Mouse (Mus musculus) midbrain, embryonic 13.5 days (tissue): ENCODE measurements around the gene Ccdc42. TPM values are rescaled to one million over a fixed set of nuclear protein-coding genes. Genes with fewer than 3 reads are reported as not detected.
A peak's percentile ranks its signal among the peaks of the same experiment; 100 is the strongest.

Experiments
- ATAC-seq: fragments of 200-750 bp; cut with Nextera tagmentation; 2 replicates; pipeline ENCODE4 v1.8.0; 2017; ENCODE audit warnings: mild to moderate bottlenecking, moderate TSS enrichment, moderate library complexity
- H3K27ac ChIP-seq: fragments of 300-500 bp; sonication (generic); 2 replicates; pipeline ENCODE4 v1.5.1; 2015; ENCODE audit warnings: inconsistent platforms, mild to moderate bottlenecking, moderate library complexity
- H3K27me3 ChIP-seq: fragments of 300-500 bp; sonication (generic); 2 replicates; pipeline ENCODE4 v1.6.1; 2015; ENCODE audit warnings: mild to moderate bottlenecking, inconsistent platforms
- H3K36me3 ChIP-seq: fragments of 300-500 bp; sonication (generic); 2 replicates; pipeline ENCODE4 v1.6.1; 2015; ENCODE audit warnings: mild to moderate bottlenecking, inconsistent platforms
- H3K4me1 ChIP-seq: fragments of 300-500 bp; sonication (generic); replicated peaks from 2 replicates; pipeline ENCODE4 v1.6.1; 2015; ENCODE audit warnings: inconsistent platforms
- H3K4me2 ChIP-seq: fragments of 300-500 bp; sonication (generic); replicated peaks from 2 replicates; pipeline ENCODE4 v1.6.1; 2015; ENCODE audit warnings: moderate library complexity, mild to moderate bottlenecking, inconsistent platforms
- H3K4me3 ChIP-seq: fragments of 300-500 bp; sonication (generic); replicated peaks from 2 replicates; pipeline ENCODE4 v1.5.1; 2015; ENCODE audit warnings: mild to moderate bottlenecking, inconsistent platforms
- H3K9ac ChIP-seq: fragments of 300-500 bp; sonication (generic); replicated peaks from 2 replicates; pipeline ENCODE4 v1.6.1; 2015; ENCODE audit warnings: mild to moderate bottlenecking, inconsistent platforms
- H3K9me3 ChIP-seq: fragments of 300-500 bp; sonication (generic); 2 replicates; pipeline ENCODE4 v1.6.1; 2016; ENCODE audit warnings: mild to moderate bottlenecking, inconsistent platforms
- WGBS: fragments of 180-500 bp; shearing (Covaris S2); methylation state at CpG from one replicate; pipeline ENCODE4 v1.1.7; 2015; 5-methylcytosine and 5-hydroxymethylcytosine counted together
- polyA plus RNA-seq: library from polyadenylated mRNA; unstranded; fragments of >200 nt; fragmentation: Nextera tagmentation; extraction: Ambion mirVana; gene quantifications from 2 replicates; pipeline ENCODE4 v1.2.1, GENCODE M21; 2015

The Ccdc42 gene
- polyA plus RNA-seq = 0.15 and 0.36 TPM in 2 replicates

DNA sequence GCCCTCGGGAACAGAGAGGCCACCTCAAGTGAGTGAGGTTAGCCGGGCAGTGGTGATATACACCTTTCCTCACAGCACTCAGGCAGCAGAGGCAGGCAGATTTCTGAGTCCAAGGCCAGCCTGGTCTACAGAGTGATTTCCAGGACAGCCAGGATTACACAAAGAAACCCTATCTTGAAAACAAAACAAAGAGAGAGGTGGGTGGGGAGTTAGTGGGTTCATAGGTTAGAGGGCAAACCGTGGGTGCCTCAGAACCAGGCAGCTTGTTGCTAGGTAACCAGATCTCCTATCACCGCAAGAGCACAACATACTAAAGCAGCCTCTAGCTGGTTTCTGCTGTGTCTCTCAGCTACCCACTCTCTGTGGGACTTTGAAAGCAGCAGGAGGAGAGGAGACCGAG lies at the start of gene Ccdc42:
Gene Ccdc42 (plus strand): TSS at position 301 of the 400 bp plus-strand sequence.
- Histone ChIP-seq H3K4me2 (no peak within 1 kb of the TSS), H3K27me3 (peaks cover 5% of the 10 kb centered on the region; the same call in 1 of the 2 replicates), H3K4me1 (peaks cover 6% of the 10 kb centered on the region), H3K27ac (no peak within 1 kb of the TSS), H3K9me3 (no peaks in the 10 kb centered on the region), H3K36me3 (no peaks in the 10 kb centered on the region), H3K9ac (no peak within 1 kb of the TSS), H3K4me3 (no peak within 1 kb of the TSS)
- ATAC-seq = no peak
- 66% methylated on average over 5 of the region's 5 CpGs for WGBS

DNA sequence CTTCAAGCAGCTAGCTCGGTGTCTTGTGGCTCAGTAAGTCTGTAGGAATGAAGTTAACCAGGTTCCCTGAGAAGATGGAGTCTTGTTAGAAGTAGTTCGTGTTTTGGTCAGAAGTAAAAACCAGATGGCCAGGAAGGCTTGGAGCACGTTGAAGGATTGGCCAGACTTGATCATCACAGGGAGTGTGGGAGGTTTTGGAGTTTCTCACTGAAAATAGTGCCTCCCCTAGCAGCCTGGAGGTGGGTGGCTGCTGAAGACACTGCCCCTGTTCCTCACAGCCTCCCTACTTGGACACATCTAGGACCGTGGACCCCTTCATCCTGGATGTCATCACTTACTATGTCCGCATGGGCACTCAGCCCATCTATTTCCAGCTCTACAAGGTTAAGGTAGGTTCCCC lies 47.2 kb upstream of the Ccdc42 start:
- Histone ChIP-seq H3K9me3 (no peaks in the 10 kb centered on the region), H3K4me1 (peaks cover 6% of the 10 kb centered on the region; the same call in 1 of the 2 replicates), H3K9ac (no peak overlapping the region), H3K27ac (no peak overlapping the region), H3K4me2 (no peak overlapping the region), H3K27me3 (no peaks in the 10 kb centered on the region), H3K4me3 (no peak overlapping the region), H3K36me3 (no peaks in the 10 kb centered on the region)
- 59% methylated on average over 5 of the region's 5 CpGs for WGBS
- no peak for ATAC-seq

DNA sequence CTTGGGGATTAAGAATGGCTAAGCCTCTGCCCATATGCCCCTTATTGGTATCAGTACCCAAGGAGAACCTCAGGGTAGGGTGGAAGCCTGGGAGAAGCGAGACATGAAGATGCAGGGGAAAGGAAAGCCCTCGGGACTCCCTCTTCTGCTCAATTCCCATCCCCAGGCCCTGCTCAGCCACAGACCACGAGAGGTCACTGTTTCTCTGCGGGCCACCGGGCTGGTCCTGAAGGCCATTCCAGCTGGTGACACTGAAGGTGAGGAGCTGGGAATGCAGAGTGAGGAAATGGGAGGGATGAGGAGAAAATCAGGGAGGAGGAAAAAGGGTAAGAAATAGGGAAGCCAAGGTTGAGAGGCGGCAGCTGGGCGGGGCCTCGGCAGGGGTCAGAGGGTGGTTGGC lies 42.3 kb upstream of the Ccdc42 start:
- Histone ChIP-seq H3K9ac (no peak overlapping the region), H3K4me3 (no peak overlapping the region), H3K27me3 (no peaks in the 10 kb centered on the region), H3K27ac (no peak overlapping the region), H3K4me2 (no peak overlapping the region), H3K4me1 (peaks cover 7% of the 10 kb centered on the region; the same call in 1 of the 2 replicates), H3K9me3 (no peaks in the 10 kb centered on the region), H3K36me3 (no peaks in the 10 kb centered on the region)
- no peak for ATAC-seq
- WGBS = 16% methylated on average over 8 of the region's 8 CpGs

DNA sequence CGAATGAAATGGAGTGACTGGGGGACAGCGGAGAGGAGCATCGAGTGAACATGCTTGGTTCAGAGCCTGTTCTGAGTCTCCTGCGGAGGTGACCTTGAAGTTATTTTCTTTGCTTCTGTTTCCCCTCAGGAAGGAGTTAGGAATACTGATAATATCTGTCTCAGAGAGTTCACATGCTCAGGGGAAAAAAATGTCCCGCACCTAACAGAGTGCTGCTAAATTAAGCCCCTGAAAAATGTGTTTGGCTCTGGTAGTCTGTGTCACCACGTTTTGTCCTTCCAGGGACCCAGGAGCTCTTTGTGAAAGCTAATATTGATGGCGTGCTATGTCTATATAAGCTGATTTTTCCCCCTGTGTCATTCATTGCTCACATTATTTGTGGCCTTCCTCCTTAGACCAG lies 41.6 kb upstream of the Ccdc42 start:
- no peaks in the 10 kb centered on the region for H3K9me3 ChIP-seq
- no peak for ATAC-seq
- 58% methylated on average over 7 of the region's 7 CpGs for WGBS

DNA sequence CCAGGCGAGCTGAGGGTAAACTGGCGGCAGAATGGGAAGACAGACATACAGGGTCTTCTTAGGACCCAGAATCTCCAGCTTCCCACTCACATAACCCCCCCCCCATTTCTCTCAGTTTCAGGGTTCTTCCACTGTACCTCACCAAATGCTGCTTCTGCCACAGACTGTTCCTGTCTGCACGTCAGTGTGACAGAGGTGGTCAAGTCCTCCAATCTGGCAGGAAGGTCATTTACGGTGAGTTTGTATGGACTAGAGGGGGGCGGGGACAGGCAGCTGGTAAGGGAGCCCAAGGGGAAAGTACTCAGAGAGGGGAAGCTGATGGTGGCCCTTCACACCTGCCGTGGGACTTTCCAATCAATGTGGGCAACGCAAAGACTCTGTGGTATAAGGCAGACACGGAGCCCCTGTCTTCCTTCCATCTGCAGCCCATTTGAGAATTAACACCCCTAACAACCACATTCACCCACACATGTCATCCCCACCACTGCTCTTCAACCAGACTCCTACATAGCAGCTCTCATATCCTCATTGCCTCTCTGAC lies 41.1 kb upstream of the Ccdc42 start:
- Histone ChIP-seq H3K27me3 (no peaks in the 10 kb centered on the region), H3K4me3 (no peak overlapping the region), H3K9ac (no peak overlapping the region), H3K4me1 (peaks cover 7% of the 10 kb centered on the region; the same call in 1 of the 2 replicates), H3K9me3 (no peaks in the 10 kb centered on the region), H3K36me3 (no peaks in the 10 kb centered on the region), H3K27ac (no peak overlapping the region), H3K4me2 (no peak overlapping the region)
- 88% methylated on average over 8 of the region's 8 CpGs for WGBS
- ATAC-seq = no peak

More for the DNA sequence above, 41.6 kb upstream of the Ccdc42 start:
- no peak overlapping the region for H3K4me2 ChIP-seq
- no peaks in the 10 kb centered on the region for H3K36me3 ChIP-seq
- H3K4me3 ChIP-seq = no peak overlapping the region
- peaks cover 7% of the 10 kb centered on the region; the same call in 1 of the 2 replicates for H3K4me1 ChIP-seq
- H3K9ac ChIP-seq = no peak overlapping the region
- no peaks in the 10 kb centered on the region for H3K27me3 ChIP-seq
- H3K27ac ChIP-seq = no peak overlapping the region

DNA sequence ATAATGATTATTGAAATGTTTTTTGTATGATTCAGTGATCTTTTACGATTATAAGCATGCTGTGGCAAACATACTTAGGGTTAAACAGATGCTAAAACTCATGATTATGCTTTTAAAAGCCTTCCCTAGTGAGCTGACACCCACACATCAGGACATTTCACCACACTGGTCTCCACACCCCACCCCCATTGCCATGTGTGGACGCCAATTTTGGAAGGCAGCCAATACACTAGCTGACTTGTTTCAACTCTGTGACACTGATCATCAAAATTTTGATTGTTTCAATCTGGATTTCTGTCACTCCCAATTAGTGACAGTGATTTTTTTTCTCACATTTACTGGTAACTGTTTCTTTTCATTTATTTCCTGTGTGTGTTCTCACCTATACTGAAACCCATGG lies 39.3 kb upstream of the Ccdc42 start:
- WGBS = 78% methylated on average over 2 of the region's 2 CpGs
- H3K9ac ChIP-seq = no peak overlapping the region
- H3K36me3 ChIP-seq = no peaks in the 10 kb centered on the region
- H3K27me3 ChIP-seq = no peaks in the 10 kb centered on the region
- H3K4me1 ChIP-seq = peaks cover 7% of the 10 kb centered on the region; the same call in 1 of the 2 replicates
- H3K9me3 ChIP-seq = no peaks in the 10 kb centered on the region
- H3K4me2 ChIP-seq = no peak overlapping the region
- H3K4me3 ChIP-seq = no peak overlapping the region
- ATAC-seq = no peak
- H3K27ac ChIP-seq = no peak overlapping the region

DNA sequence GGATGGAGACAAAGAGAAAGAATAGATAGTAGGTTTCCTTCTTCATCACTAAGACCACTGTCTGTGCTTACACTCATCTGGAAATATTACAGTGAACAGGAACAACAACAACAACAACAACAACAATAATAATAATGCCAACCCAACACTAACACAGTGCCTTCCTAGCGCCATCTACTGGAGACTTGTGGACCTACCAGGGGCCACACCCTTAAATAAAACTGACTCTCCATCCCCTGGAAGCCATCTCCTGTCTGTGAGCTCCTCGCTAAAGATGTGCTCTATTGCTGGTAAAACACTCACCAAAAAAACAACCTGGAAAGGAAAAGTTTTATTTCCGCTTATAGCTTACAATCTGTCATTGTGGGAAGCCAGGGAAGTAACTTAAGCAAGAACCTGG lies 37.2 kb upstream of the Ccdc42 start:
- Histone ChIP-seq H3K4me2 (no peak overlapping the region), H3K9ac (no peak overlapping the region), H3K27ac (no peak overlapping the region), H3K9me3 (no peaks in the 10 kb centered on the region), H3K4me3 (no peak overlapping the region), H3K36me3 (no peaks in the 10 kb centered on the region), H3K4me1 (peaks cover 5% of the 10 kb centered on the region; the same call in 1 of the 2 replicates), H3K27me3 (no peaks in the 10 kb centered on the region)
- ATAC-seq = no peak
- 46% methylated on average over 3 of the region's 3 CpGs for WGBS

DNA sequence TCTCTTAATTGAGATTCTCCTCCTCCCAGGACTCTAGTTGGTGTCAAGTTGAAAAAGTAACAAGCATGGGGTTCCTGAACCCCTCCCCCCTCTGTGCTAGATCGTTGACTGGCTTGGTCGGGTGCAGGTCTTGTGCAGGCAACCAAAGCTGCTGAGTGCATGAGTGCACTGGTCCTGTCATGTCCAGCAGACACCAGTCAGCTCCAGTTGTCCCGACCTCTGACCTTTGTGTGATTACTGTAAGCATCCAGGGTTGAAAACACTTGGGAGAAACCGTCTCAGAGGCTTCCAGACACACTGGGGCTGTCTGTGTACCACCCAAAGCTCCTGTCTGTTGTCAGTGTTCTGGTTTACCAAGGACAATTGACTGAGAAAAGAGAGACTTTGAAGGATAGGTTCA lies 36.5 kb upstream of the Ccdc42 start:
- Histone ChIP-seq H3K27me3 (peaks cover under 1% of the 10 kb centered on the region; the same call in 1 of the 2 replicates), H3K9me3 (no peaks in the 10 kb centered on the region), H3K27ac (no peak overlapping the region), H3K4me2 (no peak overlapping the region), H3K36me3 (no peaks in the 10 kb centered on the region), H3K4me1 (no peaks in the 10 kb centered on the region), H3K4me3 (no peak overlapping the region), H3K9ac (no peak overlapping the region)
- ATAC-seq = no peak
- 65% methylated on average over 4 of the region's 4 CpGs for WGBS

DNA sequence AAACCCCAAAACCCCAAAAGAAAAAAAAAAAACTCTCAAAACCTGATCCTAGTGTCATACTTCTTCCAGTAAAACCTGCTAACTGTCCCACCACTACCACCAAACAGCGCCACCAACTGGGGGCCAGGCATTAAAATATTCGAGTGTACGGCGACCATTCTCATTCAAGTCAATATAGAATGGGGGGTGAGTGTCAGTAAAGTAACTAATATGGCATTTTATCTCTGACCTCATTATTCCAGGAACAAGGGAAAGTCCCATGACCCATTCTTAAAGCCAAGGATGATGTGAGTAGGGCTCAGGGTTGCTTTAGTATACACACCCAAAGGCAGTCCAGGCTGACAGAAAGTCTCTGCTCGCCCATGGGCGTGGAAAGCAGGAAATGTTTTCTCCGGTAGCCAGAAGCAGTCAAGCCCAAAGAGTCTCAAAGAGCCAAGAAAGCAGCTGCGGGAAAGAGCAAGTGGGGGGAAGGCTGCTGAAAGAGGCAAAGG lies 32.8 kb upstream of the Ccdc42 start:
- WGBS = 42% methylated on average over 8 of the region's 8 CpGs
- Histone ChIP-seq H3K36me3 (no peaks in the 10 kb centered on the region), H3K4me2 (no peak overlapping the region), H3K27me3 (peaks cover 13% of the 10 kb centered on the region), H3K4me3 (no peak overlapping the region), H3K9me3 (no peaks in the 10 kb centered on the region), H3K4me1 (peaks cover 6% of the 10 kb centered on the region), H3K9ac (no peak overlapping the region), H3K27ac (no peak overlapping the region)
- no peak for ATAC-seq

DNA sequence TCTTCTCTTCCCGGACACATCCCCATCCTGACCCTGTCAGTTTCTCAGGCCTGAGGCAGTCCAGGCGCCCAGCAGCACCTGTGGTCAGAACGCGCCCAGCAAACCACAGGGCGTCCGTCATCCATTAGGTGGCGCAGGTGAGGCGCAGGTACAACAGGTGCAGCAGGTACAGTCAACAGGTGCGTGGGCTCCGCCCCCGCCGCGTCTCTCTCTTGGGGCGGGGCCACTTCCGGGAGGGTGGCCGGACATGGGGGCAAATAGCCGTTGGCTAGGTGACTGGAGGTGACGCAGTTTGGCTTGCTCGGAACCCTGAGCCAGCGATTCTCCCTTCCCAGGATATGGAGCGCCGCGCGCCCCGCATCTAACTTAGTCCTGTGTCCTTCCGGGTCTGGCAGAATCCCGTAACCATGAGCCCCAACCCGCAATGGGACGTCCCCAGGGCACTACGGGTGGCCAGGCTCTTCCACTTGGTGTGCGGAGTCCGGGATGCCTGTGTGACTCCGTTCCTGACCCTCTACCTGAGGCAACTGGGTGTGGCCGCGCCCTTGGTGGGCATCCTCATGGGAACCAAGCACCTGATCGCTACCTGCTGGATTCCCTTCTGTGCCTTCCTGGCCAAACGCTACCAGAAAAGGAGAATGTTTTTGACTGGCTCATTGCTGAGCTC lies 30.8 kb upstream of the Ccdc42 start, which contains the start of gene Mfsd6l:
Gene Mfsd6l (plus strand): TSS at position 269 of the 667 bp plus-strand sequence.
- Histone ChIP-seq H3K4me1 (peaks cover 6% of the 10 kb centered on the region), H3K4me2 (peak within 1 kb of the TSS; percentile 47), H3K36me3 (no peaks in the 10 kb centered on the region), H3K27me3 (peaks cover 13% of the 10 kb centered on the region), H3K9me3 (no peaks in the 10 kb centered on the region), H3K9ac (no peak within 1 kb of the TSS), H3K27ac (no peak within 1 kb of the TSS), H3K4me3 (peak within 1 kb of the TSS; percentile 17; the same call in 1 of the 2 replicates)
- ATAC-seq = no peak
- 9% methylated on average over 37 of the region's 37 CpGs for WGBS

DNA sequence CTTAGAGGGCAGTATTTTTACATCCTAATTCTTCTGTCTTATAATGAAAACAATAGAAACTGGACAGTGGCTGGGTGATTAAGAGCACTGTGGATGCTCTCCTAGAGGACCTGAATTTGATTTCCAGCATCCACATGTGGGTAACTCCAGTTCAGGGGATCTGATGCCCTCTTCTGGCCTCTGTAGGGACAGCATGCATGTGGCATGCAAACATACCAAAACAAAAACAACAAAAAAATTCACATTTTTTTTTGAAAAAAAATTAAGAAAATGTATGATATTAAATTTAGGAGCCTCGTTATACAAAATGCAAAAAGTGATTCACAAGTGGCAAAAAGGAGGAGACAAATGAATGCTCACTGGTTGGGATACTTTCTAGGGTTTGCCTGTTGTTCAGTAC lies 27.3 kb upstream of the Ccdc42 start:
- no peak overlapping the region for H3K27ac ChIP-seq
- H3K4me2 ChIP-seq = no peak overlapping the region
- H3K36me3 ChIP-seq = no peaks in the 10 kb centered on the region
- H3K9ac ChIP-seq = no peak overlapping the region
- no peaks in the 10 kb centered on the region for H3K9me3 ChIP-seq
- H3K4me1 ChIP-seq = peaks cover 6% of the 10 kb centered on the region
- peaks cover 16% of the 10 kb centered on the region for H3K27me3 ChIP-seq
- 68% methylated on average over 1 of the region's 1 CpGs for WGBS
- no peak for ATAC-seq
- no peak overlapping the region for H3K4me3 ChIP-seq
